Mouse (Mus musculus) heart, postnatal 0 days (tissue): ENCODE results near the gene Colgalt2.

Experiments used
- CTCF ChIP-seq: IDR thresholded peaks from 2 replicates; pipeline ENCODE4 v1.5.1; 2016; ENCODE audit warnings: antibody characterized with exemption, control low read depth, low read depth
- EP300 ChIP-seq: IDR thresholded peaks from 2 replicates; pipeline ENCODE4 v1.6.1; 2016; ENCODE audit warnings: antibody characterized with exemption, low read depth

- TF ChIP-seq EP300 (no peak), CTCF (peak; percentile 66)
Measured at GRCm38 (mm10) chr1:152520798-152521575, 121.4 kb downstream of the Colgalt2 start.
